Mouse (Mus musculus): ENCODE measurements around the gene Aaed1.
"Not testable (repeated sequence)": the region's sequence is repeated elsewhere in the genome, so short reads cannot be mapped to it uniquely, and the experiment has no call there.

The Aaed1 gene

DNA sequence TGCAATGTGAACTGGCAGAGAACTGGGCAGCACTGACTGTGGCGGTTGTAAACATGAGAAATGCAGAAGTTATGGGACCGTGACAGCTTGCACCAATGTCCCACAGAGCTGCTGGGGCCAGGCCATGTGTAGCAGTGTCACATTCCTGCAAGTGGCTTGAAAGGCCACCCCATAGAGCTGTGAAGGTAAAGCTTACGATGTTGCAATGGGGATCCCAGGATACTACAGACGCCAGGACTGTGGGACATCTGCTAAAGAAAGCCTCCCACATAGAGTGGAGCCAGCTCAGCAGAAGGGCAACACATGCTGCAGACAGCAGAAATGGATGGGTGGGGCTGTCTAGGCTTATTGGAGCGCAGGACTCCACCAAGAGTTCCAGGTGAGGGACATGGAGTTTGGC is 5.0 kb downstream of the Aaed1 start:
- DNase-seq (ENCODE audit: low spot score in 2 of 2), result no peak

DNA sequence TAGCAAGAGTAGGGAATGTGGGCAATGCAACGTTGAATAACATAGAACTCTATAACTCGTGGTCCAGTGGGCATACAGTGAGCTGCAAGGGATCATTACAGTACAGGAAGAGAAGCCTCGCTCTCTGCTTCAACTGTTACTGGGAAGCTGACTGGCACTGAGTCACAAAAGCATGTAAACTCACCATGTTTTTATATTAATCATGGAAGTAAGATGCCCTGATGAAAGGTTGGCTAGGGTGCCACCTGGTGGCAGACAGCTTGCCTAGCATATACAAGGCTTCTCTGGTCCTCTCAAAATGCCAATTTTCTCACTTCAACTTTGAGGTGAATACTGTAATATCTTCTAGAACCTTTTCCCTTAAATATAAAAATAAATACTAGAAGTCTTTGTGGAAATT is 6.4 kb downstream of the Aaed1 start:
- DNase-seq (ENCODE audit: low spot score in 2 of 2), result peak; percentile 20 to 46

DNA sequence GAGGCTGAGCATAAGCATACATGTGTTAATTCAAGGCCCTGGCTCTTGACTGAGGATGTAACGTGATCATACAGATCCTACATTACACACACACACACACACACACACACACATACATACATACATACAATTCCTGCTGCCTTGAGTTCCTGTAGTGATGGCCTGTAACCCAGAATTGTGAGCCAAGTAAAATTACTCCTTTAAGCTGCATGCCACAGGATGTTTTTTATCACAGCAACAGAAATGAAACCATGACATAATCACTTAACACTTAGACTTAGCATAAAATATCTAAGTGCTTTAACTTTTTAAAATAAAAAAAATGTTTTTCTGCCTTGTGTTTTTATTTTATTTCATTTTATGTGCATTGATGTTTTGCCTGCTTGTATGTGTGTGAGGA is 13.4 kb downstream of the Aaed1 start:
- no peak for DNase-seq (ENCODE audit: low spot score in 2 of 2)

DNA sequence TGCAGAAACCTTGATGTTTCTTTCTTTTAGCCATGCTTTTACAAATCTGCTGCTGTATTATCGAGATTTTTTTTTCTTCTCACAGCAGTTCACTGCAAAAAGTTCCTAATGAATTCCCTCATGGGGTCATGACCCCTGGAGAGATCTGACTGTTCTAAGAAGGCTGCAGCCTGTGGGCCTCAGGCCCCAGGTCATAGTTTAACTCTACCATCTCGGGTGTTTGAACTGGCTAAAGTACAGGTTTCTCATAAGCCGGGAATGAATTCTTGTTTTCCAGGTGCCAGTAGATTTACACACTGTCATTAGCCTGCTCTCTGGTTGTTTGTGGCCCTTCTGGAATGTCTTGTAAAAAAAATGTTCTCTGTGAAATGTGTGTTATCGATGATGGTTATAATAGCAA is 25.7 kb downstream of the Aaed1 start:
- DNase-seq (ENCODE audit: low spot score in 2 of 2), result no peak

DNA sequence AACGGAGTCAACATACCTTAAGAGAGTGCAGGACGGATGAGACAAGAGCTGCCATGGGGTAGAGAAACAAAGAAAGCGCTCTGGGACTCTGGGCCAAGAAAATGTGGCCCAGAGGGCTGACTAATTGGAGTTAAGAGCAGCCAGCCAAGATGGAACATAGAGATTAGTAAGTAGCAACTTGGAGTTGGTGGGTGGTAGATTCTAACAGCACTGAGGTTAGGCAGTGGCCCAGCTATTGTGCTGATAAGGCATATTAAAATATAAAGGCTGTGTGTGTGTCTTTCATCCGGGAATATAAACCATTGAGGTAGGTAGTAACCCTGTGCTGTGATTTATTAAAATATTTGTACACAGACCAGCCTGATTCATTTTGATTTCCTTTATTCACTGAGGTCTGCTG is 26.2 kb downstream of the Aaed1 start:
- DNase-seq (ENCODE audit: low spot score in 2 of 2), result no peak

DNA sequence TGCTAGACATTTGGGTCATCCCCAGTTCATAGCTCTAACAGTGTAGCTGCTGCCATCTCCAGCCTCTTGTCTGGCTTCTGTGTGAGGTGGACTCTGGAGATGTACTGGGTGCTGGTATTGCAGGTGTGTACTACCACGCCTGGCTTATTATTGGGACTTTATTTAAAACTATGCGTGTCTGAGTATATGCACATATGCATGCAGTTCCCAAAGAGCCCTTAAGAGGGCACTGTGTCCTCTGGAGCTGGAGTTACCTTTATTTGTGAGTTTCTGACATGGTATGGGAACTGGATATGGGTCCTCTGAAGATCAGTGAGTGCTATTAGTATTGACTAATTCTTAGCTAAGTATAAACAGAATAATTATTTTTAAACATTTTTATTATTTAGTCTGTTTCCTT is 27.8 kb downstream of the Aaed1 start:
- DNase-seq (ENCODE audit: low spot score in 2 of 2), result no peak

DNA sequence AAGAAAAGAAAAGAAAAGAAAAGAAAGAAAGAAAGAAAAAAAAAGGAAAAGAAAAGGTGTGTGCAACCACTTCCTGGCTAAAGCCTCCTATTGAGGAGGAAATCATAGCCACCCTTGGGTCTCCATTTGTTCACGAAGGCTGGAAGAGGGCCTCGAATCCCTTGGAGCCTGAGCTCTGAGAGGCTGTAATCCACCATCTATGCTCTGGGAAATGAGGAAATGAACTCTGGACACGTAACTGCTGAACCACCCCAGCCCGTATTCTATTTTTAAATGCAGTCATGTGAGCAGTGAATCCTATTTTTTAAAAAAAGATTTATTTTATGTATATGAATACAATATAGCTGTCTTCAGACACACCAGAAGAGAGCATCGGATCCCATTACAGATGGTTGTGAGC is 31.6 kb downstream of the Aaed1 start:
- DNase-seq (ENCODE audit: low spot score in 2 of 2), result no peak

DNA sequence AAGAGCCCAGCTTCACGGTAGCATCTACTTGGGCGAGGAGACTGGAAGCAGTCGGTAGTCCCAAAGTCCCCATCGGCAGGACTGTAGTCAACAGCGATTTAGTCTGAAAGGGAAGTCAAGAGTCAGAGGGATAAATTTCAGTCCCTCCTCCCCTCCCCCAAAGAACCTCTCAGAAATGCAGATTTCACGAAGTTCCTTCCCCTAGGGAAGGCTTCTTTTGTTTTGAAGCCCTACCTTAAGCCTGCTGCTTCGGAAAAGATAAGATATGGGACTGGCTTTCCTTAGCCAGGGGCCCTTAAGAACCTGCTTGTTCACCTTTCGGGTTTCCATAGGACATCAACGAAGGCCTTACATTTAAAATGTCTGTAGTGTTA is 36.8 kb downstream of the Aaed1 start:
- DNase-seq (ENCODE audit: low spot score in 2 of 2), result no peak

DNA sequence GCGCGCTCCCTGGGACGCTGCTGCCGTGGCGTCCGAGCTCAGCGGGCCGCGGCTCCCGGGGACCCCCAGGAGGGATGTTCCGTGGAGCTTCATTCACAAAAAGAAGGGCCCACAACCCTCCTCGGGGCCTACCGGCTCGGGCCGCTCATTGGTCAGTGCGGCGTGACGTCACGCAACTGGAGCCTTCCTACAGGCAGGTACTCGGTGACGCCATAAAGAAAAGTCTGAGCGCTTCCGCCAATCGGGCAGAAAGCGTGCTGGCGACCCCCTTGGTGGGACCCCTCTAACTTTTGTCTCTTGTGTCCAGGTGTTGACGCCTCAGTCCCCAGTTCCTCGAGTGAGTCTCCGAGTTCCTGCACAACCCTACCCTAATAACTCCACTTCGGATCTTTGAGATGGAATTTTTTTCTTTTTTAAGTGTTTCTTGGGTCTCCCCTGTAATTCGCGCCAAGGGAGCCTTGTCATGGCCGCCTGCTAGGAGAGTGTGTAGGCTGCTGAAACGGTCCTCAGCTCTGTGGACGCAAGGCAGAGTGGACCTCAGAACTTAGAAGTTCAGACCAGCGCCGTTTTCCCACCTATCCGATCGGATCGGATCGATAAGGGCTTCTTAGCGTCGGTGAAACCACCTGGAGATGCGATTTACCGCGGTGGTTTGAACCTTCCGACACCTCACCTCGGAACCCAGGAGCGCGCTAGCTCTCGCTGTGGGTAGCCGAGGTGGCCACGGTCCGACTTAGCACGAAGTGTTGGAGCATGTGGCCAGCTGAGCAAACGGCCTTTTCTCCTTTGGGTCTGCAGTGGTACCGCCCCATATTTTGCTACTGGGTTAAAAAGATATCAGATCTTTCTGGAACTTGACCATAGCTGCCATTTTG is 37.4 kb downstream of the Aaed1 start, which contains the start of gene Cdc14b:
Gene Cdc14b, minus strand, starts transcription at position 412 of the 875 bp plus-strand sequence.
- DNase-seq (ENCODE audit: low spot score in 2 of 2), result peak; percentile 52

DNA sequence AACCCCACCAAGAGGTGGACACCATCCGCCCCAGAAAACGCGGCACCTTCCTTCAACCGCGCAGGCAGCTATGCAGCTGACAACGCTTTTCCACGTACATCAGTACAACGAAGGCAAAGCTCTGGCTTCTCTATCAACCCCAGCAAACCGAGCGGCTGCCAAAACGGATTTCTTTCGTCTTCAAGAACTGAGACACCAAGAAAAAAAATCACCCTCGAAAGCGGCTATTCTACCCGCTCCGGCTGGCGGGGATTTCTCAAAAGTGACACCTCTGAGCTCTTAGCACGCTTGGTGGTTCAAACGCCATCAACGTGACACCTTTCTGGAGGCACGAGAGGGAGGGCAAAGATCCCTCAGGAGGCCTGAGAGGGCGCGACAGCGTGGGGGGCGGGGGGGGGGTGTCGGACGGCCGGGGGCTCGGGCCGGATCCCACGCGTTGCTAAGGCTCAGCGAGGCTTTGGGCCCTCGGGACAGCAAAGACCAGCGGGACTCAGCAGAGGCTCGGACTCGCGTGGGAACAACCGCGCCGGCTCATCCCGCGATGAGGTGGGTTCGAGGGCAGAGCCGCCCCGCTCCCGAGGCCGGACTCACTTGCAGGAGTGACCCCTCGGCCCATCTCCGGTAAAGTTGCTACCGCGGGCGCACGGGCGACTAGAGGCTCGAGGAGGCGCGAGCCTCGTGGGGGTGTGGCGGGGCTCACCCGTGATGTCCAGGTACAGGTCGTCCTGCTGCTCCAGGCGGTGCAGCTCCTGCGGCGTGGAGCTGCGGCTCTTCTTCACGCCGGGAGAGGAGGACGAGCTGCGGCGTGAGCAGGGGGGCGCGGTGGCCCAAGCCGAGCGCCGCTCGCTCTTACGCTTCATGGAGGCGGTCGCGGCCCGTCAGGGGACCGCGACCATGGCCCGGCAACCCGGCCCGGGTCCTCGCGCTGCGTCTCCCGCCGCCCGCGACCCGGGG is 38.3 kb downstream of the Aaed1 start:
- no peak for DNase-seq (ENCODE audit: low spot score in 2 of 2)

DNA sequence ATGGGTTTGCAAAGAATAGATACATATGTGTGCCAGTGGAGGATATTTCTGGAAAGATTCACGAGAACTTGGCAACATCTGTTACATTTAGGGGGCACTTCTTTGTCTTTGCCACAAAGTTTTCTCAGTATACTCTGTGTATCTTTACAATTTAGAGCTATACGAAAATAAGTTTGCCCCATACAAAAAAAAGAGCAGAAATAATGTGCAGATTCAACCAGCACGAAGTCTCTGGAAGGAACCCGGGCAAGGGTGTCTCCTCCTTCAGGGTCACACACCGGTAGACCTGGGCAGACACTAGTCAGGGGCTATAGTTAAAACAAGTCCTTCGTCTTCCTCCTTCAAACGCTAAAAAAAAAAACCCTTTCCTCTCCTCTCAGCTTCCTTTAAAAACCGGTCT is 39.2 kb downstream of the Aaed1 start:
- DNase-seq (ENCODE audit: low spot score in 2 of 2), result no peak

DNA sequence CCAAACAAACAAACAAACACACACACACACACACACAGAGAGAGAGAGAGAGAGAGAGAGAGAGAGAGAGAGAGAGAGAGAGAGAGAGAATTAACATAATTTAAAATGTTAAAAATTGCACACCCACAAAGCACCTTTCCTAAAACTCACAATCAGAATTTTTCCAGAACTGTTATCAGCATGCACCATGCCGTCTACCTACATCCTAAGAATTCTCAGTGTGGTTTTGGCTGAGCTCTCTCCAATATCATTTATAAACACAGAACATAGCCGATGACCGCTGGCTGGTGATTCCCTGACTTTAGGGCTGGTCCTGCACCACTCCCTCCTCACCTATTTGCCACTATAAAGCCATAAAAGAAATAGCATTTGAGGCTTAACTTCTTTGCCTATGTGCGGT is 44.1 kb downstream of the Aaed1 start:
- DNase-seq (ENCODE audit: low spot score in 2 of 2), result no peak

DNA sequence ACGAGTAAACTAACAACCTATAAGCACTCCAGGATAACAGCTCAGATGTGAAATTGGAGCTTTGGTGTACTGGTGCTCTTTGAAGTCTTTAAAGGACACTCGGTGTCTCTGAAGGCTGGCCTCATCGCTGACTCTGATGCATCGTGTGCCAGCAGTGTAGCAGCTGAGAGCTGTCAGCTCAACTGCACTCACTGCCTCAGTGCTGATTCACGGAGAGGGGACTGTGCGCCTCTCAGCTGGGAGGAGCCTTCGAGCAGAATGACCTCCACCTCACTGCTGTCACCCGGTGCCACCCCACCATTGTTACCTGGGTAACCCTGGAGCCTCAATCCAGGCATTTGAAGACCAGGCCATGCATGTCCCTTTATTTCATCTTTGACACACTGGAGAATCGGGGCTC is 45.4 kb downstream of the Aaed1 start:
- DNase-seq (ENCODE audit: low spot score in 2 of 2), result no peak

DNA sequence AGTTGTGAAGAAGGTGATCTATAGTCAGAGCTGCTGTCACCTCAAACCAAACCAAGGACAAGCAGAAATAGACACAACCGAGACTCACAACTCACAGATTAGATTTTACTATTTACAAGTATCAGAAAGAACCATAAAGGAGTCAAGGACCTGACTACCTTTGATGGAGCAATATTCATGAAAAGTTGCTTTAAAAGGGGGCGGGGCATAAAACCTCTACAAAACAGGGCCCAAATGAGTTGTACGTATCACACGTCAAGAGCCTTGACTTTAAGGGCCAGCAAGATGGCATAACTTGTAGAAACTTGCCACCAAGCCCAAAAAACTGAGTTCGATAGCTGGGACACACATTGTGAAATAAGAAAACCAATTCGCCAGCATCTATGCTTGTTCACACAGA is 47.9 kb downstream of the Aaed1 start:
- no peak for DNase-seq (ENCODE audit: low spot score in 2 of 2)

DNA sequence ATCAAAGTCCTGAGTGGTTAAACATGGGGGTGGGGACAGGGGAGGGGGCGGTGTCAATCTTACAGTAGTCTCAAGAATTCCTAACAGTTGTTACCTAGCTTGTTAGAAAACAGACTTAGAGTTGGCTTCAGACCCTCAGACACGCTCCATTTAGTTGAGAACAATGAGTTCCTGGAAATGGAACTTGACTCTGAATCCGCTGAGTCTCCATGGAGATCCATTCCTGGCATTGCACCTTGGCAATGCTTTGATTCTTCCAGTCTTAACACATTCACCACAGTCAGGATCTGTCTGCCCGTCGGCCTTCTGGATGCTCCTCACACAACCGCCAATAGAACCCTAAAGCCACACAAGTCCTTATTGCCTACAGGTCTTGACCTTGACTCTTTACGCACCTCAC is 52.6 kb downstream of the Aaed1 start:
- no peak for DNase-seq (ENCODE audit: low spot score in 2 of 2)

DNA sequence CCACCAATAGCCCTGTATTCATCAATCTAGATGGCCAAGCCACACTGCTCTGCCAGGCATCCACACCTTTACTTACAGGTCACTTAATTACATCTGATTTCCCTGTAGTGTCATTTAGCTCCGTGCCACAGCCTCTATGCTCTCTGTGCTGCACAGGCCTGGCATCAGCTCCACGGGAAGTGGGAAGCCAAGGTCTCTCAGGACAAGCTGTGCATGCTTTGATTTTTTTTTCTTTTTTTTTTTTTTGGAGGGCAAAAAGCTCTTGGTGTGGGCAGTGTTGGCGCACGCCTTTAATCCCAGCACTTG is 54.0 kb downstream of the Aaed1 start:
- DNase-seq (ENCODE audit: low spot score in 2 of 2), result no peak

DNA sequence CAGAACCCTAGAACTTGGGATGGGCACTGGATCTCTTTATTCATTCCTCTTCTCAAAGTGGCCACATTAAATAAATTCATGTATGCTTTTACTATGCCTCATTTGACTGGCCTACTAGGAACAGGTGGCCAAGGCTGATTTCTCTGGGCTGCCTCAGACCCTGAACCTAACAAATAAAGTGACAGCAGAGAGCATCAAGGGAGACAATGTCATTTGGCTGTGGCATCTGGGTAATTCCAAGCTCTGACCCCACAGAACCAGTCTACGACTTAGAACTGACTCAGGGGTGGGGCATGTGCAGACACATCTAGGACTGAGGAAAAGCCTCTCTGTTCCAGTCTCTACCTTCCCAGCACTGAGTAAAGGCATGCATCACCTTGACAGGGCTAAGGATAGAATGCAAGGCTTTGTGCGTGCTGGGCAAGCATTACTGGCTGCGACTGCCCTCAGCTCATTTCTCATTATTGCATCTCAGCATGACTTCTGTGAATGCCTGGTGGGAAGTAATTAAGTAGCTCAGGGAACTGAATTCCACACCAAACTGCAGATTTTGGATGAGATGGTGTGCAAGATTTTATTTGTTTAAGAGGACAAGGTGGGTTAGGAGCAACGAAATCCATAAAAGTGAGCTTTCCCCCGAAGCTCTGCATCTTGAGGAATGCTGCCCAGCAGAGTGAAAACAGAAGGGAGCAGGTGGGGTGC is 54.5 kb downstream of the Aaed1 start:
- DNase-seq (ENCODE audit: low spot score in 2 of 2), result no peak

DNA sequence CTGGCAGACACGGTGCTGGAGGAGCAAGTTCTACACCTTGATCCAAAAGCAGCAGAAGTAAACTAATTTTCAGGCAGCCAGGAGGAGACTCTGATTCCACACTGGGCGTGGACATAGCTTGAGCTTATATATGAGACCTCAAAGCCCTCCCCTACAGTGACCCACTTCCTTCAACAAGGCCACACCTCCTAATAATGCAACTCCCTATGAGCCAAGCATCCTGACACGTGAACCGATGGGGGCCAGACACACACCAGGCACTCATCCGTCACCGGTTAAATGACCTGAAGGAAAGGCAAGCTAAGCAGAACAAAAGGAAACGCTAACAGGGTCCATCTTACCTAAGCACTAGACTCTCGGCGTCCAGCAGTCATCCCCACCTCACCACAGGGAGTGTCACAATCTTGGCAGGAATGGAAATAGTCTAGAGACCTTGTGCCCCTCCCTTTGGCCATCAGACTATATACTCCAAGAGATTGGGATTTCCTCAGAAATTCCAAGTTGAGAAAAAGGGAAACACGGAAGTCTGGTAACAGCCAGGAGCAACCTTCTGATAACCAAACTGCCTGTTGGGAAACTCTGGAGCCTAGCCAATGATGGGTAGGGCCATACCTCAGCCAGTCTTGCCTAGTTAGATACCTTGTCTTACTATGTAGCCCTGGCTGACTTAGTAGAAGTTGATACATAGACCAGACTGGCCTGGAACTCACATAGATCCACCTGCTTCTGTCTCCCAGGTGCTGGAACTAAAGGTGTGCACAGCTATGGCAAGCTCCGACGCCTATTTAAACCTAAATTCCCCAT is 55.3 kb downstream of the Aaed1 start:
- DNase-seq (ENCODE audit: low spot score in 2 of 2), result no peak

DNA sequence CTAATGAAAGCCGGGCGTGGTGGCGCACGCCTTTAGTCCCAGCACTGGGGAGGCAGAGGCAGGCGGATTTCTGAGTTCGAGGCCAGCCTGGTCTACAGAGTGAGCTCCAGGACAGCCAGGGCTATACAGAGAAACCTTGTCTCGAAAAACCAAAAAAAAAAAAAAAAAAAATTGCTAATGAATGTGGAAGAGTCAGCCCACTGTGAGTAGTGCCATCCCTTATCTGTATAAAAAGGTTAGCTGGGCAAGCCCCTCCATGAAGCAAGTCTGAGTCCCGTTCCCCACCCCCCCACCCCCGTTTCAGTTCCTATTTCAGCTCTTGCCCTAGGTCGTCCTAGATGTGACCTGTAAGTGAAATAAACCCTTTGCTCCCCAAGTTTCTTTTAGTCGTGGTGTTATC is 58.3 kb downstream of the Aaed1 start:
- DNase-seq (ENCODE audit: low spot score in 2 of 2), result not testable (repeated sequence)

DNA sequence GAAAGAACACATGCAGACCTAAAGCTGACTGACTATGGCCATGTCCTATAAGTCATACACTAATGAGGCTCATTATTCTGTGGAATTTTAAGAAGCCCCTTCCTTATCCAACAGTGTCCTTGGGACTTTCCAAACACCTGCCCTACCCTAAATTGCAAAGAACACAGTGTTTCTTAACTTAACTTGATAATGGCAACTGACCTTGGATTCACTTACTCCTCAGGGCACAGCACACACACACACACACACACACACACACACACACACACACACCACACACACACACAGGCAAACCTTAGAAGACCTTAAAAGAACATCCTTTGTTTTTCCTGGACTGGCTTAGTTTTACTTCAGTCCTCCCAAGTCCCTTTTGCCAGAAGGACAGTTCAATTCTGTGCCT is 58.8 kb downstream of the Aaed1 start:
- DNase-seq (ENCODE audit: low spot score in 2 of 2), result no peak

DNA sequence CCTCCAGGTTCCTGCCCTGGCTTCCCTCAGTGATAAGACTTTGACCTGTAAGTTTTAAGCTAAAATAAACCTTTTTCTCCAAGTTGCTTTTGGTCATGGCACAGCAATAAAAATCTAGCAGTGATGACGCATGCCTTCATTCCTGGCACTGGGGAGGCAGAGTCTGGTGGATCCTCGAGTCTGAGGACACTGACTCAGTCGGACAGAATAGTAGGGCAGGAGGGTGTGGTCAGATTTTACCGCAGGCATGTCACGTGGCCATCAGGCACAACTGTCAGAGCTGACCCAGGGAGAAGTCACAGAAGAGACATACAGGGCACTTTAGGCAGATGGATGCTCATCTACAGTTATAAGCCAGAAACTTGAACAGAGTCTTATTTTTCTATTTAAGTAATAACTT is 60.4 kb downstream of the Aaed1 start:
- DNase-seq (ENCODE audit: low spot score in 2 of 2), result peak; percentile 16 to 18

All from spleen, postnatal 36 days (tissue).